Mouse (Mus musculus) cerebral cortex, adult 2 months (tissue): ENCODE measurements around the gene Eddm3b.

Experiments used
- WGBS: fragments of 180-500 bp; shearing (Covaris S2); methylation state at CpG from one replicate; pipeline ENCODE4 v1.1.7; 2018; 5-methylcytosine and 5-hydroxymethylcytosine counted together

The Eddm3b gene

GRCm38 (mm10) chr14:51143937-51144336 lies 29.7 kb downstream of the Eddm3b start:
- 81% methylated on average over 2 of the region's 2 CpGs for WGBS

- WGBS: 96% methylated on average over 4 of the region's 4 CpGs
Measured at GRCm38 (mm10) chr14:51144451-51144850, 30.2 kb downstream of the Eddm3b start.

- WGBS: 61% methylated on average over 6 of the region's 6 CpGs
Measured at GRCm38 (mm10) chr14:51145521-51145920, 31.3 kb downstream of the Eddm3b start.

- 60% methylated on average over 2 of the region's 2 CpGs for WGBS
Measured at GRCm38 (mm10) chr14:51146685-51147084, 32.5 kb downstream of the Eddm3b start, which contains the start of gene Rnase1. TSS of gene Rnase1 (minus strand) at chr14:51146785.

DNA sequence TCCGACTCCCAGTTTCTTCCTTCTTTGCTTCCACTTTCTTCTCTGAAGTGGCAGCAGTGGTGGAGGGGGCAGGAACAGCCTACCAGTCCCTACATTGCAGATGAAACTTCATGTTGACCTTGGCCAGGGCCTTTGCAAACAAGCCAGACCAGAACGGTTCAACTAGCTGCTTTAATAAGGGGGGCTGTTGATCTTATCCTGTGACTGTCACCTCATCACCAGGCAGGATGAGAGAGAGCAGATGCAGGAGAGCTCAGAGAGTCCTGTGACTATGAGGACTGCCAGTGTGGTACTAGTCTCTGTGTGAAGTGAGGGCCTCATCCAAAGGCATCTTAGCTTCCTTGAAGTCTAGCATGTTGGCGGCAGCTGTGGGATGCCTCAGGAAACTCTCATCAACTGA lies 33.8 kb downstream of the Eddm3b start:
- 84% methylated on average over 3 of the region's 3 CpGs for WGBS

GRCm38 (mm10) chr14:51149164-51149563 lies 34.9 kb downstream of the Eddm3b start:
- WGBS: 82% methylated on average over 5 of the region's 5 CpGs

DNA sequence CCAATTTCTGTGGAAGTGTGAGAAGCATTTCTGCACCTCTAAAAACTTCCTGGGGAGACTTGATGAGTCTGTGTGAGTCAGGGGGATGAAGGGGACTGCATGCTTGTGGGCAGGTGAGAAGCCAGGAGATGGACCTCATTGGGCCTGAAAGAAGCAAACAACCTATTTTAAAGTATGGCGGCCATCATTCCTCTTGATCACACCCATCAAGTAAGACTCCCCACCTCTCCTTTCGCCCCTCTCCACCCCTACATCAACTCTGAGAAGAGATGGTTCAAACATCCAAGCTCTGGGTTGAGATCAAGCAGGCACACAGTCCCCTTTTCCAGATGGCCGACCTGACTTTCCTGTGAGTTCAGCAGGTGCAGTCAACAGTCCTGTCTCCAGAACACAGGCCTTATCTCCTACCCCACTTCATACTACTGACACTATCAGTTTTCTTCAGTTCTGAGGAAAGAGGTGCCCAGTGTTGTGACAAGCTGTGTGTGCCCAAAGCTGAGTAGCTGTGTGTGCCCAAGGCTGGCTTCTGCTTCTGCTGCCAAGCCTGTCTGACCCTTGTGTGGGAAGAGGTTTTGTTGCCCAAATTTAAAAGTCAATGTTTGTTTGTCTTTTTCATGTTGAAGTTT lies 36.1 kb downstream of the Eddm3b start:
- WGBS: 94% methylated on average over 3 of the region's 3 CpGs

DNA sequence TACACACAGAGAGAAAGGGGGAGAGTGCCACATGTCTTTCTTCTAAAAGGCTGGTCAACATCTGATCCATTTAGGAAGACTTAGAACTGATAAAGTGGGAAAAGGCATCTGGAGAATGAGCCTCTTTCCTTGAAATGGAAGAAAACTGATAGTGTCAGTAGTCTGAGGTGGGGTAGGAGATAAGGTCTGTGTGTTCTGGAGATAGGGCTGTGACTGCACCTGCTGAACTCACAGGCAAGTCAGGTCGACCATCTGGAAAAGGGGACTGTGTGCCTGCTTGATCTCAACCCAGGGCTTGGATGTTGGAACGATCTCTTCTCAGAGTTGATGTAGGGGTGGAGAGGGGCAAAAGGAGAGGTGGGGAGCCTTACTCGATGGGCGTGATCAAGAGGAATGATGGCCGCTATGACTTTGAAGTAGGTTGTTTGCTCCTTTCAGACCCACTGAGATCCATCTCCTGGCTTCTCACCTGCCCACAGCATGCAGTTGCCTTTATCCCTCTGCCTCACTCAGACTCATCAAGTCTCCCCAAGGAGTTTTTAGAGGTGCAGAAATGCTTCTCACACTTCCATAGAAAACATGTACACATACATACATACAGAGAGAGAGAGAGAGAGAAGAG lies 38.1 kb downstream of the Eddm3b start:
- 93% methylated on average over 5 of the region's 5 CpGs for WGBS

DNA sequence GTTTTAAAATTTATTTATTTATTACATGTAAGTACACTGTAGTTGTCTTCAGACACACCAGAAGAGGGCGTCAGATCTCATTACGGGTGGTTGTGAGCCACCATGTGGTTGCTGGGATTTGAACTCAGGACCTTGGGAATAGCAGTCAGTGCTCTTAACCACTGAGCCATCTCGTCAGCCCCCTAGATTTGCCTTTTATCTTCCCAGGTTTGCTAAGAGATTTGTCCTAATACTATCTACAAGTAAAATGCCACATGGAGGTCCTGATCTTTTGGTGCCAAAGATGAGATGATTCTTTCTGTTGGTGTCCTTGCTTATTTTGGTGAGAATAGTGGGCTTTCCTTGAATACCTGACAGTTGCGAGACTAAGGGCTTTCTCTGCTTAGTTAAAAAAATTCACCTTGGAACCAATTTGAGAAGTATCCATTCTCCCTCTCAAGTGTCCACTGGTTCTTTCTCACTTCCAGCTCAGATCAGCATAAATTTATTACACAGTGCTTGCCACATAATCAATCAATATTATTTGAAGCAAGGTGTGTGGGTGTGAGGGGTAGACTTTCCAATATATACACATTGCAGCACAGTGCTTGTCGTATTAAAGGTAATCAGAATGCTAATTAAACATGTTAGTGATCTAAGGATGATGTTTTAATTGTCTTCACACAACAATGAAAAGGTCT lies 42.0 kb downstream of the Eddm3b start:
- WGBS: 90% methylated on average over 5 of the region's 5 CpGs

DNA sequence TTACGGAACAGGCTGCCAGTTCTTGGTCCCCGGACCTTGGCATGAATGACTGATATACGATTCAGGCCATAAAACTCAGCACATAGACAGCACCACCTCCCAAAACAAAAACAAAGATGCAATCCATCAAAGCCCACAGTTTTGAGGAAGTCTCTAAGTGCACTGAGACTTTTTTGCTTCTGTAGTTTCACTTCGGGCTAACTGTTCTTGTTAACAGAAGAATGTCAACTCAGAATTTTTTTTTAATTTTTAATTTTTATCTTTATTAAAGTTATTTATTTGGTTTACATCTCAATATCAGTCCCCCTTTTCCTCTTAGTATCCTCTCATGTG lies 42.5 kb downstream of the Eddm3b start:
- 83% methylated on average over 4 of the region's 4 CpGs for WGBS

DNA sequence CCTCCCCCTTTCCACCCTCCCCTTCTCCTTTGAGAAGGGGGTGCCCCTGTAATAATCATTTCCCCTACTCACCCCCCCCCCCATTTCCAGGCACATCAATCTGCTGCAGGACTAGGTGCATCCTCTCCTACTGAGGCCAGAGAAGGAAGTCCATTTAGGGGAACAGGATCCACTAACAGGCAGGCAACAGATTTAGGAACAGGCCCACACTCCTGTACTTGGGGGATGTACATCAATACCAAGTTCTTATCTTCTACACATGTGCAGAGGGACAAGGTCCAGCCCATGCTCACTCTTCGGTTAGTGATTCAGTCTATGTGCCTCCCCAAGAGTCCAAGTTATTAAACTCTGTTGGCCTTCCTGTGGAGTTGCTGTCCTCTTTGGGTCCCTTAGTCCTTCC lies 42.8 kb downstream of the Eddm3b start:
- WGBS: 100% methylated on average over 1 of the region's 1 CpGs

DNA sequence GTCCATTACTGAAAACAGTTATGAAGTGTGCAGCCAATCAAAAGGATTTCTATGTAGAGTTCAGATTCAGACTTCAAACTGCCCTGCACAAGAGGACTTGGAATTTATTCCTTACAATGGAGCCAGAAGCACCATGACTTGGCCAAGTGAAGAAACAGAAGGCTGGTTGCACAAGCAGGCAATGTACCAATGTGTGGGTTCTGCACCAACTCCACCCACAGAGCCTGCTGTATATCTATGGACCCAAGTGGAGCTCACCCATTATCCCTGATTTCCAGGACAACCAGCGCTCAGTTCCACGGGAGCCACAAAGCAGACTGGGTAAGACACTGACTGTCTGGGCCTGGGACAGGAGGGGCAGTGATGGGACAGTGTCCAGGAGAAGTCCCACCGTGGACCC lies 47.8 kb downstream of the Eddm3b start, which contains the start of gene Rnase2b:
Gene Rnase2b (plus strand): TSS at position 285 of the 400 bp plus-strand sequence.
- 80% methylated on average over 3 of the region's 3 CpGs for WGBS

GRCm38 (mm10) chr14:51163323-51163722 lies 49.1 kb downstream of the Eddm3b start:
- WGBS: 73% methylated on average over 6 of the region's 6 CpGs

DNA sequence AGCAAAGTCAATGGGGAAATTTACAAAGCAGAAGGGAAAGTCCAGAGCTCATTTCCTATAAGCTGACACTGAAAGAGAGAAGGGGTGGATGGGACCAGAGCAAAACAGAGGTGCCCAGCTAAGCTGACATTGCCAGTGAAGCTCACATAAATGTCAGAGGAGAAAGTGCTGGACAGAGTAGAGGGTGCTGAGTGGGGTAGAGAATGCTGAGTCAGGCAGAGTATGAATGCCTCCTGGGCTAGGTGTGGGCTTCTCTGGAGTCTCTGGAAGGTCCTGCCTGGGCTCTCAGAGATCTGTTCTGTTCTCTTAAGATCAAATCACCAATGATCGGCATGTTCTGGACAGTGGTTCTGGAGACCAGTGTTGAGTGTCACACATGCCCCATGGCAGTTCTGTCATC lies 51.2 kb downstream of the Eddm3b start:
- 100% methylated on average over 1 of the region's 1 CpGs for WGBS
